Mouse (Mus musculus): ENCODE results near the gene Trh.

Trh gene

DNA sequence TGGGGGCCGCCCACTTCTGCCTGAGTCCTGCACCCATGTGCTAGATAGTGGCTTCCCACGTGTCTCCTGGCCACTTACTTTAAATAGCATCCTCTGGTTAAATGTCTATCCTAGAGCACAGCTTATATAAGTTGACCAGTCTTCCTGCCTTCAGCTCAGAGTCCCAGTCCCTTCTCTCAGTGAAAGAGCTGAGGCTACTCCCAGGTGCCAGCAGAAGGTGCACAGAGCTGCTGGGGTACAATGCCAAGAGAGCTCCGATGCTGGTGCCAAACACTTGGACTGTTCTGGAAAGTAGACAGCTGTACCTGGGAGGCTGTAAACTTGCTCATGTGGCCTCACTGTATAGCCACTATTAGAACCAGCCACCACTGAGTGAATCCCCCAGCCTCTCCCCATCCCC is 22.4 kb downstream of the Trh start:
- no peak for ATAC-seq (ENCODE audit: low TSS enrichment)

DNA sequence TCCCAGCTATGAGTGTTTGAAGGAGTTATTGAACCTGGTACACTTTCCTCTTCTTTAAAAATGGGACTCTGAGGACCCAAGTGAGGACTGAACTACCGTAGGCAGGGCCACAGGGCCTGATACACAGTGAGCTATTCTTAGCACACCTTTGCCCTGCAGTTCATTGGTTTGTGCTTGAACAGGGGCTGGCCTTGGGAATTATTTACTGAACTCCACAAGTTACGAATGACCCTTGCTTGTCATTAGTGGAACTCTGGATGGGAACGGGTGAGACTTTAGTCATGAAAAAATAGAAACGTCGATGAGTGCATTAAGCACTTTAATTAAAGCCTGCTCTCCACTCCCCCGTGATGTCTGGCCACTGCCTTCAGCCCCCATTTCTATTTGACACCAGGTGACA is 22.8 kb downstream of the Trh start:
- ATAC-seq (ENCODE audit: low TSS enrichment), result no peak

DNA sequence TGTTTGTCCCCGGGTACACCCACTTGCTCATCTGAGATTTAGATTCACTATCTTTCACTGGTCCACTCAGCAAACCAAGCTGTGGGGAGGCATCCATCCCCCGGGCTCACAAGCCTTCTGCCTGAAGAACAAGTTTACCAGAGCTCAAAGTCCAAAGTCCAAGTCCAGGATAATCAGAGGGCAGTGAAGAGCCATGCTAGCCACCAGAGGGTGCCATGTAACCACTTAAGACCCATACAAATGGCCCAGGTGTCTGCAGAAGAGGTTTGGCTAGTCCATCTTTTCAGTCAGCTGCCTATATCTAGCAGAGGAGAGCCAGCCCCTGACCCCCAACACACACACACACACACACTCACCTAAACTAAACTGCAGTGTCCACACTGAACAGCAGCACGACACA is 25.0 kb downstream of the Trh start:
- no peak for ATAC-seq (ENCODE audit: low TSS enrichment)

DNA sequence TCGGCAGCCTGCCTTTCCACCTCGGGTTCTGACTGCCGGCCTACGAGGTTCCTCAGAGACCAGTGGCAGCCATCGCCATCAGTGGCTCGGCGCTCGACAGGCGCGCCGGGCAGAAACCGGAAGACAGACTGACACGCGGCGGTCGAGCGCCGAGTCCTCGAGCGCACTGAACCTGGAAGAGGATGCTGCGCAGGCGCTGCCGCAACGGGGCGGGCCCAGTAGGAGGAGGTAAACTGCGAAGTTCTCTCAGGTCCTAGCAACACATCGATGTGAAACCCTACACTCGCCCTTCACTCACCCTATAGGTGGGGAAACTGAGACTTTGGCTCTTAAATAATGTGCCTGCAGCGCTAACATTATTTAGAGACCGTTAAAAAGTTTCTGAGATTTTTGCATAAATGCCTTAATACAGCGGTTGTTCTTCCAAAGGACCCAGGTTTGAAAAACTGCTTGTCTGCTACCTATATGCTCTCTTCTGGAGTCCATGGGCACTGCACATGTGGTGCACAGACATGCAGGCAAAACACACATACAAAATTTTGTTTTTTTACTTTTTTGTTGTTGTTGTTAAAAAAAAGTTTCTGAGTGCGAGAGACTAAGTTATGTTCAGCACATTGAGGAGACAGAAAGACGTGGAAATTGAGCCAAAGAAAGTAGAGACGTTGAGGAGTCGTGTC is 29.5 kb downstream of the Trh start, which contains the start of gene Rbsn:
Rbsn (minus strand) TSS at position 153 of the 677 bp plus-strand sequence.
- peak; percentile 98 for ATAC-seq (ENCODE audit: low TSS enrichment)

DNA sequence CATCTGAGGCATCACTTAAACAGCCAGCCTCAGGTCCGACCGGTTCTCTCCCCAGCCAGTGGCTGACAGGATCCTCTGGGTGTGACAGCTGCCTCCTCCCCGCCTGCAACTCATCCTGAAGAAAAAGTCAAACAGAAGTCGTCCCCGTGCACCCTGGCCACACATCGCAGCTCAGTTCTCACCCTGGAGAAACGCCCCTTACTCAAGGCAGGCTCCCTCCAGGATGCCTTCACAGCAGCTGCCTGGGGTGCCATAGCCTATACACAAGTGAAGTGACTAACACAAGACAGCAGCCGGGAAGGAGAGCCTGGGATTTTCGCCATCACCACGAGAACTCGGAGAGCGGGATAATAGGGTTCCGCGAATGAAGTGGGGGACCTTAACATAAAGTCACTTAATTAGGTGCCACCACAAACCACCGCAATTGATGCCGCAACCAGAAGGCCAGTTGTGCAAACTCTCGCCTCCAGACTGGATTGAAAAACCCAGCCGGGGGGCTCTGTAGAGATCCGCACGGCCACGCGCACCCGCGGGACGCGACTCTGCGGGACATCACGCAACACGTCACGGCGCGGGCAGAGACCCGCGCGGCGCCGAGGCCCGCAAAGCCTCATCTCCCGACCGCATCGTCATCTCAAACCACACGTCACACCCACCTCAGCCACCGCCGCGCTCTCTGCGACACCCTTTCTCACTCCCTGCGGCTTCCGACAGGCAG is 30.2 kb downstream of the Trh start:
- ATAC-seq (ENCODE audit: low TSS enrichment), result peak; percentile 91

DNA sequence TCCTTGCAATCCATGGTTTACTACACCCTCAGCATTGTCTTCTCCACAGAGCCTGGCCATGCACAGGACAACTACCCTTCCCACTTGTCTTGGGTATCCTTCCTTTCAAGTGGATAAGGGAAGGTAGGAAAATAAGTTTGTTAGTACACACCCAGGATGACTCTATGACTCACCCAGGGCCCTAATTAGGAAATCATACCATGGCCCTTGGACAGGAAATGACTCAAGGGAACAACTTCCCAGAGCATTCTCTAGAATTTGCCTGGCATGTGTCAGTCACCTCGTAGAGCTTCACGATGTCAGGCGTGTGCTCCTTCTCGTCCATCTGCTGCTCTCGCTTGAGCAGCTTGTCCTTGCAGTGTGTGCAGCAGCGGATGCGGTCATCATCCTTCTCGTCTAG is 45.0 kb downstream of the Trh start:
- no peak for ATAC-seq (ENCODE audit: low TSS enrichment)

Measured in frontal cortex, adult (tissue).